11 mouse cellular contexts compared by ENCODE assay signal in genomic region chr14:54786489-54786888, GRCm38 (mm10). TPM values are rescaled to one million over a fixed set of nuclear protein-coding genes. Genes with fewer than 3 reads are reported as not detected.
A peak's percentile ranks its signal among the peaks of the same experiment; 100 is the strongest.
DNase-seq lines count a peak whose midpoint lies in the region; ATAC-seq and TF ChIP-seq lines count a peak whose summit lies in the region.
"Had no signal": no experiment of that assay in that cellular context is flagged by ENCODE, and none has a peak within 500 bp of the region (broad histone marks: within the 10 kb centered on the region; RNA-seq: fewer than 3 reads in every experiment).

No protein-coding gene starts in this region.

- peak; percentile 51 for DNase-seq in lung, postnatal 0 days (ENCODE audit: low spot score)
- no peak for DNase-seq in lung, postnatal 25 days (ENCODE audit: low spot score)
- peak; percentile 38 for DNase-seq in cerebellum, adult 9-10 months
- DNase-seq in intestine, embryonic 14.5 days (ENCODE audit: low spot score) = peak; percentile 84
- no peak for DNase-seq in right cerebral cortex, postnatal 4 days

- no peak for TF ChIP-seq EP300 in lung, postnatal 0 days (IDR thresholded peaks at IDR 0.05)

- WGBS in lung, postnatal 0 days = 27% methylated on average over 10 of the region's 10 CpGs
- WGBS in intestine, embryonic 14.5 days = 24% methylated on average over 10 of the region's 10 CpGs

- H3K27me3 ChIP-seq in lung, postnatal 0 days (replicated peaks; ENCODE audit: insufficient read depth, low read length) = peaks cover 7% of the 10 kb centered on the region; the same call in 1 of the 2 replicates
- H3K27me3 ChIP-seq in intestine, embryonic 14.5 days (replicated peaks; ENCODE audit: control insufficient read depth, insufficient read depth, low read length) = 0 out of 2 replicates have a peak, but pooled peaks cover 3% of the 10 kb centered on the region
- no peaks in the 10 kb centered on the region for H3K27me3 ChIP-seq in testis, adult 2 months (ENCODE audit: control insufficient read depth, insufficient read depth, low read length)

- H3K36me3 ChIP-seq in lung, postnatal 0 days (ENCODE audit: insufficient read depth, low read length) = no peaks in the 10 kb centered on the region
- H3K36me3 ChIP-seq in intestine, embryonic 14.5 days (ENCODE audit: control insufficient read depth, insufficient read depth, low read length) = no peaks in the 10 kb centered on the region
- no peaks in the 10 kb centered on the region for H3K36me3 ChIP-seq in testis, adult 2 months (ENCODE audit: control insufficient read depth, insufficient read depth, low read length)
- H3K36me3 ChIP-seq: hindbrain, embryonic 10.5 days; liver, embryonic 13.5 days had no signal

- TF ChIP-seq POLR2A in testis, adult 2 months (IDR thresholded peaks at IDR 0.05; ENCODE audit: control insufficient read depth, low read depth, low read length) = no peak

- H3K9me3 ChIP-seq in lung, postnatal 0 days (ENCODE audit: low read length) = no peaks in the 10 kb centered on the region
- no peaks in the 10 kb centered on the region for H3K9me3 ChIP-seq in intestine, embryonic 14.5 days (ENCODE audit: control insufficient read depth, low read length)
- H3K9me3 ChIP-seq: hindbrain, embryonic 10.5 days; liver, embryonic 13.5 days had no signal

- H3K27ac ChIP-seq in lung, postnatal 0 days (ENCODE audit: low read length) = no peak overlapping the region
- peak overlapping the region; percentile 78 for H3K27ac ChIP-seq in intestine, embryonic 14.5 days (ENCODE audit: low read depth)
- no peak overlapping the region for H3K27ac ChIP-seq in testis, adult 2 months (ENCODE audit: control insufficient read depth, insufficient read depth, low read depth, low read length)
- H3K27ac ChIP-seq: hindbrain, embryonic 10.5 days; liver, embryonic 13.5 days had no signal

- no peak for TF ChIP-seq CTCF in lung, postnatal 0 days (IDR thresholded peaks at IDR 0.05)
- no peak for TF ChIP-seq CTCF in testis, adult 2 months (IDR thresholded peaks at IDR 0.05; ENCODE audit: control insufficient read depth, insufficient read depth, insufficient replicate concordance, low read depth, low read length)

- H3K4me3 ChIP-seq in lung, postnatal 0 days (ENCODE audit: low read depth, low read length) = no peak overlapping the region
- no peak overlapping the region for H3K4me3 ChIP-seq in intestine, embryonic 14.5 days (ENCODE audit: low read depth, low read length)
- peak overlapping the region; percentile 17 for H3K4me3 ChIP-seq in testis, adult 2 months (ENCODE audit: control insufficient read depth, low read depth, low read length)
- H3K4me3 ChIP-seq: hindbrain, embryonic 10.5 days; liver, embryonic 13.5 days had no signal

- H3K4me1 ChIP-seq in lung, postnatal 0 days (ENCODE audit: insufficient read depth, low read depth, low read length) = 0 out of 2 replicates have a peak, but pooled peaks cover 3% of the 10 kb centered on the region
- H3K4me1 ChIP-seq in intestine, embryonic 14.5 days (replicated peaks; ENCODE audit: control insufficient read depth, insufficient read depth, low read length) = peaks cover 4% of the 10 kb centered on the region; the same call in 1 of the 2 replicates
- peaks cover 6% of the 10 kb centered on the region; the same call in 1 of the 2 replicates for H3K4me1 ChIP-seq in testis, adult 2 months (ENCODE audit: control insufficient read depth, insufficient read depth, low read length)

- ATAC-seq in lung, postnatal 0 days = peak; percentile 65
- peak; percentile 88 for ATAC-seq in intestine, embryonic 14.5 days (replicated peaks; ENCODE audit: low FRiP score, low TSS enrichment, low read depth)
- ATAC-seq in megakaryocyte-erythroid progenitor cell, adult 5-6 weeks (replicated peaks; ENCODE audit: low FRiP score, low TSS enrichment, poor library complexity, severe bottlenecking) = no peak

- no peak overlapping the region for H3K9ac ChIP-seq in lung, postnatal 0 days (replicated peaks; ENCODE audit: low read depth)
- no peak overlapping the region for H3K9ac ChIP-seq in intestine, embryonic 14.5 days (ENCODE audit: low read length)
- H3K9ac ChIP-seq: liver, embryonic 13.5 days had no signal

- H3K4me2 ChIP-seq in lung, postnatal 0 days (replicated peaks; ENCODE audit: low read depth, low read length) = no peak overlapping the region
- H3K4me2 ChIP-seq in intestine, embryonic 14.5 days (ENCODE audit: low read length) = peak overlapping the region; percentile 11; the same call in 1 of the 2 replicates
- H3K4me2 ChIP-seq: liver, embryonic 13.5 days had no signal

RNA-seq across cellular contexts. Expression of gene Slc7a8, which starts 4.7 kb away (rescaled TPM):
- polyA plus RNA-seq in lung, postnatal 0 days (2015; fragmentation: Nextera tagmentation; extraction: Ambion mirVana) = 1.2 TPM in 2 replicates
- polyA plus RNA-seq in intestine, embryonic 14.5 days (2014; fragmentation: Nextera tagmentation; extraction: Ambion mirVana) = 24.0 and 26.7 TPM in 2 replicates
- polyA plus RNA-seq in testis, adult 2 months (2012; rRNA removed) = 18.8 and 27.5 TPM in 2 replicates
- 0.13 and 0.37 TPM in 2 replicates for total RNA-seq in megakaryocyte-erythroid progenitor cell, adult 5-6 weeks (2014; fragmentation: Nextera tagmentation)
- 0.34 TPM in 1 of 2 replicates, not detected in the other for total RNA-seq in megakaryocyte-erythroid progenitor cell, adult 5-6 weeks (2017)

RNA-seq across cellular contexts. Expression of gene Rnf212b, which starts 27.5 kb away (rescaled TPM):
- polyA plus RNA-seq in lung, postnatal 0 days (2015; fragmentation: Nextera tagmentation; extraction: Ambion mirVana) = not detected in 2 replicates
- polyA plus RNA-seq in intestine, embryonic 14.5 days (2014; fragmentation: Nextera tagmentation; extraction: Ambion mirVana) = not detected in 2 replicates
- polyA plus RNA-seq in testis, adult 2 months (2012; rRNA removed) = 9.1 and 9.5 TPM in 2 replicates
- not detected in 2 replicates for total RNA-seq in megakaryocyte-erythroid progenitor cell, adult 5-6 weeks (2014; fragmentation: Nextera tagmentation)
- total RNA-seq in megakaryocyte-erythroid progenitor cell, adult 5-6 weeks (2017) = not detected in 2 replicates
- polyA plus RNA-seq: cortical plate, adult 2 months; hindbrain, embryonic 10.5 days; liver, embryonic 13.5 days; neural tube, embryonic 14.5 days had no signal

Comparison
In these comparisons a context has a peak if more than half of its experiments do, and no peak if none do; other contexts are left out.
1. DNase-seq: peak in lung, postnatal 0 days (single experiment), cerebellum, adult 9-10 months (single experiment) and intestine, embryonic 14.5 days (single experiment); none in lung, postnatal 25 days (single experiment) and right cerebral cortex, postnatal 4 days (single experiment).